Mouse (Mus musculus): ENCODE measurements around the gene Krt7.

The Krt7 gene

GRCm38 (mm10) chr15:101410775-101411174 lies at the start of gene Krt7:
TSS of gene Krt7 (plus strand) at chr15:101411043.
- POLR2A ChIA-PET: no interaction called here
- CTCF ChIA-PET: interaction anchor here in 2 of 4 experiments (0.6 to 0.8 kb wide), 4 partner anchors 12 to 1521 kb away, joined by 3 to 5 read pairs (median 3); no protein-coding TSS in a partner anchor

DNA sequence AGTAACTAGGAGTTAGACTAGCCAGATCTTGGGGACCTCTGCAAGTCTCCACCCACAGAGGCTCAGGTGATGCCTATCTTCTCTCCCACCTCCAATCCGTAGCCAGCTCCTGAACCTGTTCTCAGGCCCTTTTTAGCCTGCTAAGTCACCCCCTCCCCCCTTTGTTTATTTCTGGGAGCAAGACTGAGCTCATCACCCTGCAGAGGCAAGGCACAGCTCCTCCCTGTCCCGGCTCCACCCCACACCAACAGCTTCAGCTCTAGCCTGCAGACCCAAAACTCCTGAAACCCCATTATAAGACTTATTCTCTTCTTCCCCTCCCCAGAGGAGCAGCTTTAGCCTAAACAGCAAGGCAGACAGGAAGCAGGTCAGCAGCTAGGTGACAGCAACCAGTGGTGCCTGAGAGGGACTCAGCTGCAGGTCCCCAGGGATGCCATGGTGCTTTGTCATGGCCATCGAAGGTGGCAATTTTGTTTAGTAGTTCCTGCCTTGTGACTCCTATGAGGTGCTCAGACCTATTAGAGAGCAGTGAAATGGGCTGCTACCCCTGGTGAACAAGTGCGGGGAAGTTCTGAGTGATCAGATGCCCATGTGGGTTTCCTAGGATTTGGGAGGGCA lies 48.3 kb upstream of the Krt7 start:
- CTCF ChIA-PET: interaction anchor here in 3 of 4 experiments (0.5 to 3.0 kb wide), 13 partner anchors 10 to 1922 kb away, joined by 3 to 14 read pairs (median 3); no protein-coding TSS in a partner anchor
- POLR2A ChIA-PET: interaction anchor here in 3 of 4 experiments (0.6 to 1.3 kb wide), 4 partner anchors 9 to 187 kb away, joined by 3 to 6 read pairs (median 5); no protein-coding TSS in a partner anchor

- POLR2A ChIA-PET: interaction anchor here in 1 of 4 experiments (3.8 kb wide), 1 partner anchor 14 kb away, joined by 14 read pairs; no protein-coding TSS in a partner anchor
- CTCF ChIA-PET: interaction anchor here in 1 of 4 experiments (3.0 kb wide), 1 partner anchor 13 kb away, joined by 6 read pairs; no protein-coding TSS in a partner anchor
Observed at GRCm38 (mm10) chr15:101363933-101364332, 46.9 kb upstream of the Krt7 start.

- ChIA-PET CTCF (interaction anchor here in 2 of 4 experiments (1.2 to 3.0 kb wide), 2 partner anchors 13 to 89 kb away, joined by 3 to 6 read pairs; no protein-coding TSS in a partner anchor), POLR2A (interaction anchor here in 2 of 4 experiments (1.1 to 3.8 kb wide), 3 partner anchors 11 to 32 kb away, joined by 3 to 14 read pairs (median 7); no protein-coding TSS in a partner anchor)
Observed at GRCm38 (mm10) chr15:101364425-101364824, 46.4 kb upstream of the Krt7 start.

DNA sequence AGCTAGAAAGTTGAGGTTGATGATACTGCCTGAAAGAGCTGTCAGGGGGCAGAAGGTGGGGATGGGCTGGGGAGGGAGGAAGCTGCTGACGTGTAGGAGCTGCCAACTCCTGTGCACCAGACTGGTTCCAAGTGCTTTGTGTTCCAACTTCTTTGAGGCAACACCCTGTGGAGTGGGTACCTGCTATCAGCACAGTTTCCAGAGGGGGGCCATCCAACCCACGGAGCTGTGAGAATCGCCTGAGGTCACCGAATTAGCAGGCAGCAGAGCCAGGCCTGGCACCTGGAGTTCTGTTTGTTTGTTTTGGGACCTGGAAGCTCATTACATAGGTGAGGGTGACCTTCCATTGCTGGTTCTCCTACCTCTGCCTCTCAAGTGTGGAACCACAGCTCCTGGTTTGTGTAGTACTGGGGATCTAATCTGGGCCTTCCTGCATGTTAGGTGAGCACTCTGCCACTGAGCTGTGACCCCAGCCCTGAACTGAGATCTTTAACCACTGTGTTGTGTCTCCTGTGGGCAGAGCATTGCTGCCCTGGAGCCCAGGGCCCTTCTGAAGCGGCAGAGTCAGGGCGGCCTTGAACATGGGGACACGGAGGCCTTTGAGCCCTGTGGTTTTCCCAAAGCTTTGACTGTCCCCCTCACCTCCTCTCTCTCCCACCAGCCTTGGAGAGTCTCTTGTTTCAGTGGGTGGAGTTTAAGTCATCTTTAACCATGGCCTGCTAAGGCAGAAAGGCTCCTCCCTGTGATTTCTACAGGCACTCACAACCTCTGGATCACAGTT lies 45.8 kb upstream of the Krt7 start:
- POLR2A ChIA-PET: interaction anchor here in 2 of 4 experiments (1.1 to 3.8 kb wide), 4 partner anchors 11 to 50 kb away, joined by 3 to 14 read pairs (median 6); no protein-coding TSS in a partner anchor
- CTCF ChIA-PET: interaction anchor here in 3 of 4 experiments (0.5 to 3.0 kb wide), 5 partner anchors 14 to 751 kb away, joined by 3 to 8 read pairs (median 6); no protein-coding TSS in a partner anchor

- CTCF ChIA-PET: interaction anchor here in 3 of 4 experiments (0.5 to 1.2 kb wide), 3 partner anchors 22 to 134 kb away, joined by 3 to 8 read pairs (median 6); no protein-coding TSS in a partner anchor
Observed at GRCm38 (mm10) chr15:101365721-101366120, 45.1 kb upstream of the Krt7 start.

GRCm38 (mm10) chr15:101366482-101366881 lies 44.4 kb upstream of the Krt7 start:
- ChIA-PET POLR2A (interaction anchor here in 1 of 4 experiments (0.6 to 3.8 kb wide), 3 partner anchors 16 to 100 kb away, joined by 3 to 14 read pairs (median 5); no protein-coding TSS in a partner anchor), CTCF (interaction anchor here in 1 of 4 experiments (0.6 kb wide), 1 partner anchor 28 kb away, joined by 4 read pairs; no protein-coding TSS in a partner anchor)

More at GRCm38 (mm10) chr15:101365721-101366120, 45.1 kb upstream of the Krt7 start:
- POLR2A ChIA-PET: interaction anchor here in 2 of 4 experiments (1.1 to 3.8 kb wide), 4 partner anchors 10 to 49 kb away, joined by 3 to 14 read pairs (median 6); no protein-coding TSS in a partner anchor

GRCm38 (mm10) chr15:101366926-101367325 lies 43.9 kb upstream of the Krt7 start:
- POLR2A ChIA-PET: interaction anchor here in 1 of 4 experiments (3.8 kb wide), 1 partner anchor 17 kb away, joined by 14 read pairs; no protein-coding TSS in a partner anchor

DNA sequence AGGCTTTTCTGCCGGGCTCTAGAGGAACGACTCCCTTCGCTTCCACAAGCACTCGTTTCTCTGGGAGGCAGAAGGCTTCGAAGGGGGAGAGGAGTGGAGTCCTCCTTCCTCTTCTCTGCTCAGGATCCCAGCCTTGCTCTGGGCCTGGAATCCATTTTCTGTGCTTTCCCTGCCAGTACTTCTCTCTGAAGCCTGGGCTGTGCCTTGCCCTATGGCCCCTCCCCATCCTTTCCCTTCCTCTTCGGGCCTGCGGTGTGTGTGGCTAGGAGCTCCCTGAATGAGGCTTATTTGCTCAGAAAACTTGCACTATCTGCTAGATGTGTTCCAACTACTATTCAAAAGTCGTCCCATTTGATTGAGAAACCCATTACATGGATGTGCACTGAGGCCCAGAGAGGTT lies 43.3 kb upstream of the Krt7 start:
- ChIA-PET CTCF (no interaction called here), POLR2A (interaction anchor here in 1 of 4 experiments (3.8 kb wide), 1 partner anchor 17 kb away, joined by 14 read pairs; no protein-coding TSS in a partner anchor)

More at GRCm38 (mm10) chr15:101366926-101367325, 43.9 kb upstream of the Krt7 start:
- CTCF ChIA-PET: interaction anchor here in 1 of 4 experiments (0.6 kb wide), 1 partner anchor 28 kb away, joined by 4 read pairs; no protein-coding TSS in a partner anchor

- POLR2A ChIA-PET: no interaction called here
- CTCF ChIA-PET: interaction anchor here in 1 of 4 experiments (0.5 kb wide), 1 partner anchor 33 kb away, joined by 8 read pairs; no protein-coding TSS in a partner anchor
Observed at GRCm38 (mm10) chr15:101368015-101368414, 42.8 kb upstream of the Krt7 start.

DNA sequence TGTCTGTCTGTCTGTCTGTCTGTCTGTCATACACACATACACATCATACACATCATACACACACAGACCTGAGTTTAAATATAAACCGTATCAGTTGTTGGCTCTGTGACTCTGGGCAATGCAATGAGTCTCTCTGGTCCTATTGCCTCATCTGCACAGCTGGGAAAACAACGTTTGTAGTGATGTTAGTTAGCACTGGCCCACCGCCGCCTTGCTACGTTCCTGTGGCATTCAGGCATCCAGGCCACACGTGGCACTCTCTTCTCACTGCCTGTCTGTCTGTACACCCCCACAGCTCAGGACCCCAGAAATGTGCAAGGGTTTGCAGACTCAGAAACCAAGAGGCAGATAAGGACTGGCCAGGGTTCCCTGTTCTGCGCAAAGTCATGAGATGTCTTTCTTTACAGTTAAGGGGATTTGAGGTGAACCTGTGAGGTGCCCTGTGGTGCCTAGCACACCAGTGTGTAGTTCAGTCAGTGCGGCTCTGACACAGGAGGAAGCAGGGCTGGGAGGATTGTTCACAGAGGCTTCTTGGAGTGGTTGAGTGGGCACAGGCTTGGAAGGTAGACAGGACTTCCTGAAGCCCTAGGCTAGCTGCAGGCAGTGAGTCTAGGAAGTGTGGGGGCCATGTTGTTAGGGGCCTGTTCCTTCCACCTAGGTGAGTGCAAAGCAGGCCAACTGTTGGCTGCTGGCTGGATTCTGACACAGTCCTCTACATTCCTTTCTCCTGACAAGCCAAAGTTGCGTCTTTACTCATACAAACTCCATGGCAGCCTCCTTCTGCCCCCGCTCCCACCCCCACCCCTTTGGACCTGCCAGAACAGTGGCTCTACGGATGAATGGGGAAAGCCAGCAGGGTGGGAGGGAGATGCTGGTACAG lies 42.1 kb upstream of the Krt7 start:
- CTCF ChIA-PET: interaction anchor here in 1 of 4 experiments (0.5 kb wide), 1 partner anchor 33 kb away, joined by 8 read pairs; no protein-coding TSS in a partner anchor

GRCm38 (mm10) chr15:101369382-101370100 lies 41.3 kb upstream of the Krt7 start:
- POLR2A ChIA-PET: interaction anchor here in 2 of 4 experiments (0.6 to 1.5 kb wide), 6 partner anchors 10 to 1910 kb away, joined by 3 to 4 read pairs (median 3); partner anchors contain the start of gene Krt87 (in 1 of the 2)
- CTCF ChIA-PET: interaction anchor here in 2 of 4 experiments (0.5 to 1.6 kb wide), 4 partner anchors 16 to 51 kb away, joined by 3 to 6 read pairs (median 4); no protein-coding TSS in a partner anchor

More for the DNA sequence above, 42.1 kb upstream of the Krt7 start:
- POLR2A ChIA-PET: interaction anchor here in 1 of 4 experiments (1.3 kb wide), 1 partner anchor 47 kb away, joined by 3 read pairs; no protein-coding TSS in a partner anchor

DNA sequence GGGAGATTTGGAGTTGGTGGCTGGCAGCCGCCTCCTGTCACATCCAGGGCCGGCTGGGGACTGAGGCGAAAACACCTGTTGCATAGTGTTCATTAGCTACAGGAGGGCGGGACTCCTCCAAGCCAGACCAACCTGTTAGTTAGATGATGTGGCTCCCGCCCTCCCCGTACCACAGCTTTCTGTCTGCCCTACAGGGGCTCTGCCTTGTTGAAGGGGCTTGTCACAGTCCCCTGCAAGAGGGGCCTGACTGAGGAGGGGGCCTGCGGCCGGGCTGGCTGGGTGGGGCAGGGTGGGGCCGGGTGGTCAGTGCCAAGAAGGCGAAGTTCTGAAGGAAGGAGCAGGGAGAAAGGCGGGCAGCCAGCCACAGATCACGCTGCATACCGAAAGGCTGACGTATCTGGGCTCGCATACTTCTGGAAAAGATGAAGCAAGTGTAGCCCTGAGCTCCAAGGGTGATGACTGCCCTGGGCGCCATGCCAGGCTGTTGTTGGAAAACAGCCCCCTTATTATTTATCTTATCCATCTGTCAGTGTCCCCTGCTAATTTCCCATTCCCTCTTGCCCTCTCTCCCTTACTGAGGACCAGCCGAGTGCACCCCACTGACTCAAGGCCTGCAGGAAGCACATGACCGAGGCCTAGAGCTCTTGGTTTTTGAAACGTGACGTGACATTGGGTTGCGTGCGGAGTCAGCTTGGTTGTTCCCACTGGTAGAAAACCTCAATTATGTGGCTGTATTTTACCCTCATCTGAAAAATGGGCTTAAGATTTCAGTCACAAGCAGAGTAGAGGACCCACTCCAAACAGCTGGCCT lies 40.5 kb upstream of the Krt7 start, which contains the start of gene Krt80:
Gene Krt80, minus strand, starts transcription at position 62 of the 811 bp plus-strand sequence.
- CTCF ChIA-PET: interaction anchor here in 2 of 4 experiments (0.5 to 1.6 kb wide), 8 partner anchors 9 to 511 kb away, joined by 3 to 6 read pairs (median 4); no protein-coding TSS in a partner anchor
- POLR2A ChIA-PET: interaction anchor here in 2 of 4 experiments (0.6 to 1.5 kb wide), 6 partner anchors 9 to 1911 kb away, joined by 3 to 4 read pairs (median 3); partner anchors contain the start of gene Krt87 (in 1 of the 2)

DNA sequence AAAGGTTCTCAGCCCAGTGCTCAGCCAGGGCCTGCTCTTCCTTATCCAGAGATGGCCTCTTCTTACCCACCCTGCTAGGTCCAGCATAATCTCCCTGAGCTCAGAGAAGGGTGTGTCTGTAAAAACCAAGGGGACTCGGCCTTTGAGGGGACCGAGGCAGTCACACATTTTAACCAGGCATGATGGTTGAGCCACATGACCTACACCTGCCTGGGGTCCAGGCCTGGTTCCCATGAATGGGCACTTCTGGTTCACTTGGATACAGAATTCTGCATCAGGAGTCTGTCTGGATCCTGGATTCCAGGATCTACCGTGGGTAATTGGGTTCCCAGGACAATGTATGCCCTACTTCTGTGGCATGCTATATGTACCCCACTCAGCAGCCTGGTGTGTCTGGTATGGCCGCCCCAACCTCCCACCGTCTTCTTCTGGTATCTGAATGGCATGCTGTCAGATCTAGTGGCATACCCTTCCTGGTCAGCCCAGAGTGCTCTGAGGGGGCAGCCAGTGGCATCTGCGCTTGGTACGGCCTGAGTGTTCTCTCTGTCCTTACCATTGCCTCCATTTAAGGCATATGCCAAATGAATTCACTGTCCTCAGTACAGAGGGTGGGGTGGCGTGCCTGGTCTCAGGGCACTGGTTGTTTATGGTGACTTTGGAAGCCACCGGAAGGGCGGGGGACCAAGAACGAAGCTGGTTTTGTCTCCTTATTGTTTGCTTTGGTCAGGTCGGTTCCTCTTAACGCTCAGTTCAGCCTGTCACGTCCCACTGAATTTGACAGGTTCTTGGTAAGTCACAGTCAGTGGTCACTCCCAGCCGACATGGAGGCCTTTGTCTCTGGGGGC lies 39.5 kb upstream of the Krt7 start:
- CTCF ChIA-PET: interaction anchor here in 1 of 4 experiments (0.7 to 1.6 kb wide), 6 partner anchors 9 to 149 kb away, joined by 3 to 6 read pairs (median 4); no protein-coding TSS in a partner anchor
- POLR2A ChIA-PET: interaction anchor here in 3 of 4 experiments (0.6 to 1.5 kb wide), 5 partner anchors 9 to 85 kb away, joined by 3 to 8 read pairs (median 4); no protein-coding TSS in a partner anchor

Data from embryonic stem cell, embryonic (primary cell).